Mouse (Mus musculus): ENCODE results near the gene Tbck.

- TF ChIP-seq CTCF (IDR thresholded peaks at IDR 0.05; ENCODE audit: low read depth) (no peak), EP300 (optimal IDR thresholded peaks at IDR 0.05) (no peak)
Measured at GRCm38 (mm10) chr3:132864986-132865385, 181.0 kb downstream of the Tbck start.
